Mouse (Mus musculus) cortical plate, adult 2 months (tissue): ENCODE measurements around the gene Gtf2ird2. TPM values are rescaled to one million over a fixed set of nuclear protein-coding genes. Genes with fewer than 3 reads are reported as not detected.

Experiments
- H3K27ac ChIP-seq: fragments of 200-500 bp; 2 replicates; pipeline ENCODE4 v1.5.1; 2012; ENCODE audit warnings: low read length, control low read depth, inconsistent platforms; ENCODE audit not compliant: insufficient read depth
- H3K4me1 ChIP-seq: fragments of 200-500 bp; 2 replicates; pipeline ENCODE4 v1.6.1; 2011; ENCODE audit warnings: low read length; ENCODE audit not compliant: control insufficient read depth, insufficient read depth
- H3K4me3 ChIP-seq: fragments of 200-500 bp; 2 replicates; pipeline ENCODE4 v1.5.1; 2011; ENCODE audit warnings: mild to moderate bottlenecking, low read length, control low read depth; ENCODE audit not compliant: insufficient read depth
- CTCF ChIP-seq: fragments of 200-500 bp; IDR thresholded peaks from 2 replicates; pipeline ENCODE4 v1.5.1; 2011; ENCODE audit warnings: mild to moderate bottlenecking, control low read depth, low read length; ENCODE audit not compliant: insufficient read depth; ENCODE audit errors: extremely low read depth
- POLR2A ChIP-seq: fragments of 200-500 bp; IDR thresholded peaks from 2 replicates; pipeline ENCODE4 v1.6.1; 2011; ENCODE audit warnings: mild to moderate bottlenecking, low read length, control low read depth; ENCODE audit not compliant: insufficient read depth; ENCODE audit errors: extremely low read depth
- polyA plus RNA-seq: library from polyadenylated mRNA; depleted of rRNA; stranded (reverse); fragments of >200 nt; gene quantifications from 2 replicates; pipeline ENCODE4 v1.2.3, GENCODE M21; 2012; rRNA removed

Gene Gtf2ird2
- polyA plus RNA-seq, 1 experiment, result 14.8 TPM

GRCm38 (mm10) chr5:134272761-134273160 lies 88.9 kb downstream of the Gtf2ird2 start:
- H3K27ac ChIP-seq, result no peak overlapping the region
- H3K4me3 ChIP-seq, result no peak overlapping the region
- TF ChIP-seq POLR2A (no peak), CTCF (no peak)
- peaks cover 3% of the 10 kb centered on the region for H3K4me1 ChIP-seq

- Histone ChIP-seq H3K4me3 (no peak overlapping the region), H3K4me1 (peaks cover 3% of the 10 kb centered on the region), H3K27ac (no peak overlapping the region)
- no peak for TF ChIP-seq CTCF
These were observed 89.9 kb downstream of the Gtf2ird2 start for GRCm38 (mm10) chr5:134273761-134274160.

Other genes with a start within 250 kb of the Gtf2ird2 start
- gene Castor2, start 84.3 kb upstream of the Gtf2ird2 start, polyA plus RNA-seq, result 38.3 and 39.1 TPM in 2 replicates
- gene Rcc1l, start 7.2 kb upstream of the Gtf2ird2 start, polyA plus RNA-seq, result 14.5 and 17.2 TPM in 2 replicates
- gene Ncf1, start 45.6 kb downstream of the Gtf2ird2 start, polyA plus RNA-seq, result 7.6 and 7.7 TPM in 2 replicates
- gene Gtf2i, start 130.7 kb downstream of the Gtf2ird2 start, polyA plus RNA-seq, result 149 and 157 TPM in 2 replicates